In the genomic region with DNA sequence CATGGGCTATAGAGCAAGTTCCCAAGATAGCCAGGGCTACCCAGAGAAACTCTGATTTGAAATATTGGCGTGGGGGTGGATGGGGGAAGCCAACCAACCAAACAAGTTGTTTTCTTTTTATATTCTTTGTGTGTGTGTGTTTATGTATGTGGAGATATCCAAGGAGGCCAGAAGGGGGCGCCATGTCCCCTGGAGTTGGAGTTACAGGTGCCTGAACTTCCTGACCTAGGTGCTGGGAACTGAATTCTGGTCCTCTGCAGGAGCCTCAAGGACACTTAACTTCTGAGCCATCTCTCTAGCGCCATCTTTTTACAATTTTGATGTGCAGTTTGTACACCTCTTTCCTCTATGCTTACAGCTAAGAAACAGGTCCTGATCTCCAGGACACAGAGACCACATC, we compare ENCODE assay signal across 1 mouse cellular context.
TF ChIP-seq lines count a peak whose summit lies in the region.

No protein-coding gene starts in this region.

TF ChIP-seq in CH12.LX, 34 proteins besides CTCF, POLR2A, EP300 and RAD21:
- TF ChIP-seq ZNF384 (IDR thresholded peaks at IDR 0.05; ENCODE audit: low read depth, low read length), result no peak
- no peak for TF ChIP-seq JUN (IDR thresholded peaks at IDR 0.05; ENCODE audit: insufficient read depth, low read depth, low read length)
- no peak for TF ChIP-seq SIN3A (IDR thresholded peaks at IDR 0.05; ENCODE audit: low read length)
- TF ChIP-seq ELF1 (IDR thresholded peaks at IDR 0.05; ENCODE audit: low read depth, low read length), result no peak
- no peak for TF ChIP-seq KAT2A (IDR thresholded peaks at IDR 0.05; ENCODE audit: insufficient replicate concordance, low read length)
- TF ChIP-seq NELFE (IDR thresholded peaks at IDR 0.05; ENCODE audit: low read depth, low read length), result no peak
- TF ChIP-seq TCF12 (IDR thresholded peaks at IDR 0.05; ENCODE audit: low read depth, low read length), result no peak
- TF ChIP-seq POLR2AphosphoS2 (IDR thresholded peaks at IDR 0.05; ENCODE audit: low read depth, low read length), result no peak
- no peak for TF ChIP-seq USF1 (IDR thresholded peaks at IDR 0.05; ENCODE audit: low read depth, low read length)
